Mouse (Mus musculus) forebrain, embryonic 11.5 days (tissue): ENCODE measurements around the gene Sdk1. TPM values are rescaled to one million over a fixed set of nuclear protein-coding genes. Genes with fewer than 3 reads are reported as not detected.

Experiments
- ATAC-seq: fragments of 200-750 bp; cut with Nextera tagmentation; replicated peaks from 2 replicates; pipeline ENCODE4 v1.8.0; 2017; ENCODE audit warnings: moderate TSS enrichment; ENCODE audit not compliant: low FRiP score
- DNase-seq: peaks from one replicate; pipeline ENCODE4 v3.0.0-alpha.2; 2017; ENCODE audit warnings: low spot score
- H3K27ac ChIP-seq: fragments of 300-500 bp; sonication (generic); 2 replicates; pipeline ENCODE4 v1.5.1; 2014; ENCODE audit warnings: low read depth, low read length
- H3K27me3 ChIP-seq: fragments of 300-500 bp; sonication (generic); 2 replicates; pipeline ENCODE4 v1.6.1; 2014; ENCODE audit warnings: mild to moderate bottlenecking, low read length, mixed read lengths; ENCODE audit not compliant: control insufficient read depth, insufficient read depth
- H3K36me3 ChIP-seq: fragments of 300-500 bp; sonication (generic); 2 replicates; pipeline ENCODE4 v1.6.1; 2014; ENCODE audit warnings: mild to moderate bottlenecking, low read length, moderate library complexity, mixed read lengths; ENCODE audit not compliant: control insufficient read depth, insufficient read depth
- H3K4me1 ChIP-seq: fragments of 300-500 bp; sonication (generic); replicated peaks from 2 replicates; pipeline ENCODE4 v1.6.1; 2014; ENCODE audit warnings: low read length, mixed read lengths; ENCODE audit not compliant: control insufficient read depth, insufficient read depth
- H3K4me2 ChIP-seq: fragments of 300-500 bp; sonication (generic); 2 replicates; pipeline ENCODE4 v1.6.1; 2014; ENCODE audit warnings: low read depth, mild to moderate bottlenecking, low read length, moderate library complexity, mixed read lengths; ENCODE audit not compliant: severe bottlenecking
- H3K4me3 ChIP-seq: fragments of 300-500 bp; sonication (generic); 2 replicates; pipeline ENCODE4 v1.5.1; 2014; ENCODE audit warnings: low read depth, low read length
- H3K9ac ChIP-seq: fragments of 300-500 bp; sonication (generic); 2 replicates; pipeline ENCODE4 v1.6.1; 2014; ENCODE audit warnings: low read length
- H3K9me3 ChIP-seq: fragments of 300-500 bp; sonication (generic); 2 replicates; pipeline ENCODE4 v1.6.1; 2016; ENCODE audit warnings: low read length, mixed read lengths; ENCODE audit not compliant: control insufficient read depth
- WGBS: fragments of 180-500 bp; shearing (Covaris S2); extraction: QIAGEN DNeasy Blood & Tissue Kit; methylation state at CpG from one replicate; pipeline ENCODE4 v1.1.7; 2014; 5-methylcytosine and 5-hydroxymethylcytosine counted together
- polyA plus RNA-seq: library from polyadenylated mRNA; unstranded; fragments of >200 nt; fragmentation: Nextera tagmentation; extraction: Ambion mirVana; gene quantifications from 2 replicates; pipeline ENCODE4 v1.2.1, GENCODE M21; 2014

The Sdk1 gene
- polyA plus RNA-seq, 1 experiment from 2014 or later: 0.64 TPM

DNA sequence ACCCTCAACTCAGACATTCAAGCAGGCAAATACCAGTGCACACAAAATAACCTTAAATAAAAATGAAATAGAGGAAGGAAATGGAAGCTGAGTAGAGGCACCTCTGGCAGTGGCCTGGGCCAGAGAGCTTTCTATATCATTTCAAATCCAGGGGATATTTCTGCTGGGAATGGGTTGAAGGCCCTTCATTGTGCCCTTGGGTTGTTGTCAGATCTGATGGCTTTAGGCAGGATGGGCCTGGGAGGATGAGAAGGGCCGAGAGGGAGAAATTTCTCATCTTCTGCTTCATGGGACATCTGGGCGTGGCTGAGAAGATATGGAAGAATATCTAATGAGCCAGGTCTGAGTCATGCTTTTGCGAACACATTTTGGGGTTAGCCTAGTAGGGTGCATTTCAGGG is 186.8 kb downstream of the Sdk1 start:
- Histone ChIP-seq H3K4me2 (no peak overlapping the region), H3K36me3 (no peaks in the 10 kb centered on the region), H3K4me3 (no peak overlapping the region), H3K9me3 (no peaks in the 10 kb centered on the region), H3K9ac (no peak overlapping the region), H3K4me1 (no peaks in the 10 kb centered on the region), H3K27ac (no peak overlapping the region), H3K27me3 (no peaks in the 10 kb centered on the region)
- 79% methylated on average over 3 of the region's 3 CpGs for WGBS
- ATAC-seq: no peak
- DNase-seq: no peak

- no peaks in the 10 kb centered on the region for H3K27me3 ChIP-seq
- H3K9ac ChIP-seq: no peak overlapping the region
- no peak for ATAC-seq
- no peaks in the 10 kb centered on the region for H3K9me3 ChIP-seq
- no peak overlapping the region for H3K4me3 ChIP-seq
- no peaks in the 10 kb centered on the region for H3K4me1 ChIP-seq
- H3K27ac ChIP-seq: no peak overlapping the region
- H3K36me3 ChIP-seq: no peaks in the 10 kb centered on the region
- WGBS: 66% methylated on average over 2 of the region's 2 CpGs
- H3K4me2 ChIP-seq: no peak overlapping the region
- no peak for DNase-seq
Measured at GRCm38 (mm10) chr5:141433286-141433685, 192.0 kb downstream of the Sdk1 start.

DNA sequence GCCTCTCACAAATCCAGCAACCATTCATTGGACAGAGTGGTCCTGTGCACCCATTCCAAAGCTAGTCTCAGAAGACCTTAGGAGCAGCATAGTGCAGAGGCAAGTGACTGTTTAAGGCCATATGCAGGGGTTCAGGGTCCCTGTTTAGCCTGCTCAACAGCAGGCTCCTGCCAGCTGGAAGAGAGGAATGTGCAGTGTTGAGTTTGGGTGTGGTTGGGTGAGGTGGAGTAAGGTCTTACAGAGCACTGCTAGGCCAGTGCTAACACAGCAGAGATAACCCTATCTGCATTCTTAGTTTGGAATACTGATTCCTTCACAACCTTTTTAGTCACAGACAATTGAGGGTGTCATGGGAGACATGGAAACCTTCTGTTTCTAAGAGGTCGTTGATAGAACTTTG is 206.0 kb downstream of the Sdk1 start:
- Histone ChIP-seq H3K4me1 (no peaks in the 10 kb centered on the region), H3K27me3 (no peaks in the 10 kb centered on the region), H3K27ac (no peak overlapping the region), H3K9ac (no peak overlapping the region), H3K9me3 (no peaks in the 10 kb centered on the region), H3K4me3 (no peak overlapping the region), H3K4me2 (no peak overlapping the region), H3K36me3 (no peaks in the 10 kb centered on the region)
- ATAC-seq (no peak), DNase-seq (no peak)
- WGBS: 91% methylated on average over 1 of the region's 1 CpGs

- no peaks in the 10 kb centered on the region for H3K4me1 ChIP-seq
- ATAC-seq (no peak), DNase-seq (no peak)
- 87% methylated on average over 2 of the region's 2 CpGs for WGBS
- no peak overlapping the region for H3K9ac ChIP-seq
- H3K27me3 ChIP-seq: no peaks in the 10 kb centered on the region
- H3K27ac ChIP-seq: no peak overlapping the region
- H3K4me2 ChIP-seq: no peak overlapping the region
- no peaks in the 10 kb centered on the region for H3K9me3 ChIP-seq
- H3K4me3 ChIP-seq: no peak overlapping the region
- no peaks in the 10 kb centered on the region for H3K36me3 ChIP-seq
Measured at GRCm38 (mm10) chr5:141463417-141463816, 222.1 kb downstream of the Sdk1 start.

- H3K9me3 ChIP-seq: no peaks in the 10 kb centered on the region
- DNase-seq (no peak), ATAC-seq (no peak)
- 45% methylated on average over 5 of the region's 5 CpGs for WGBS
- no peak overlapping the region for H3K9ac ChIP-seq
- no peak overlapping the region for H3K27ac ChIP-seq
- no peaks in the 10 kb centered on the region for H3K27me3 ChIP-seq
- no peaks in the 10 kb centered on the region for H3K36me3 ChIP-seq
- H3K4me3 ChIP-seq: no peak overlapping the region
- H3K4me1 ChIP-seq: no peaks in the 10 kb centered on the region
- H3K4me2 ChIP-seq: no peak overlapping the region
Measured at GRCm38 (mm10) chr5:141468821-141469220, 227.5 kb downstream of the Sdk1 start.

DNA sequence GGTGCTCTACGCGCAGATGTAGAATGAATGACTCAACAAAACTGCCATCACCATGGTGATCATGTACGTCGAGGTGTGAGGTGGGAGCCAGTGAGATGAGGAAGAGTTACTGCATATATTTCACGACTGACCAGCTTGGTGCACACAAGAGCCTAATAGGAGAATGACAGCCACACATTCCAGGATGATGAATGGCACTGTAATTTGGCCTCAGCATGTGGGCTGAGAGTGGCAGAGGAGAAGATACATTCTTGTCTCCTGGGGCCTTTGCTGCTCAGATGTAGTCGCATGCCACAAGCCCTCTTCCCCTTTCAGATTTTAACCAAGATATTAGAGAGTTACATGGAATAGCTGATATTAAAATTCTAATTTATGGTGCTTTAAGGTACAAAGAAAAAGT is 264.0 kb downstream of the Sdk1 start:
- no peak overlapping the region for H3K27ac ChIP-seq
- H3K9ac ChIP-seq: no peak overlapping the region
- DNase-seq (no peak), ATAC-seq (no peak)
- no peaks in the 10 kb centered on the region for H3K36me3 ChIP-seq
- H3K27me3 ChIP-seq: no peaks in the 10 kb centered on the region
- H3K4me1 ChIP-seq: no peaks in the 10 kb centered on the region
- no peak overlapping the region for H3K4me3 ChIP-seq
- H3K4me2 ChIP-seq: no peak overlapping the region
- H3K9me3 ChIP-seq: no peaks in the 10 kb centered on the region
- 82% methylated on average over 6 of the region's 6 CpGs for WGBS

DNA sequence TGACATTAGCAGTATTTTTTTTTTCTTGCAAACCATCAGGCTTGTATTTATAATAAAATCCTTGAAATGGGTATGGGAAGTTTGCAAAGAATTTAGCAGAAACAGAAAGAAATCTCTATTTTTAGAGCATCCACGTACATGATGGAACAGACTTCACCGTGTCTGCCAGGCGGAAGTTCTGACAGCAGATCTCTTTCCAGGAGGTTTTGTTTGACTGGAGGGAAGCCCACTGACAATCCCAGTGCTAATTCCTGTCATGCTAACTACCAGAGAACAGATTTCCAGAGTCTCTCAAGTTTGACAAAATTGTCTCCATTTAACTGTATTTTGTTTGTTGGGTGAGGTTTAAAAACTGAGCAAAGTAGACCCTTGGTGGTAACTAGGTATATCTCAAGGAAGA is 265.1 kb downstream of the Sdk1 start:
- ATAC-seq (no peak), DNase-seq (no peak)
- Histone ChIP-seq H3K9ac (no peak overlapping the region), H3K9me3 (no peaks in the 10 kb centered on the region), H3K4me2 (no peak overlapping the region), H3K4me1 (no peaks in the 10 kb centered on the region), H3K27me3 (no peaks in the 10 kb centered on the region), H3K27ac (no peak overlapping the region), H3K4me3 (no peak overlapping the region), H3K36me3 (no peaks in the 10 kb centered on the region)
- 95% methylated on average over 3 of the region's 3 CpGs for WGBS

DNA sequence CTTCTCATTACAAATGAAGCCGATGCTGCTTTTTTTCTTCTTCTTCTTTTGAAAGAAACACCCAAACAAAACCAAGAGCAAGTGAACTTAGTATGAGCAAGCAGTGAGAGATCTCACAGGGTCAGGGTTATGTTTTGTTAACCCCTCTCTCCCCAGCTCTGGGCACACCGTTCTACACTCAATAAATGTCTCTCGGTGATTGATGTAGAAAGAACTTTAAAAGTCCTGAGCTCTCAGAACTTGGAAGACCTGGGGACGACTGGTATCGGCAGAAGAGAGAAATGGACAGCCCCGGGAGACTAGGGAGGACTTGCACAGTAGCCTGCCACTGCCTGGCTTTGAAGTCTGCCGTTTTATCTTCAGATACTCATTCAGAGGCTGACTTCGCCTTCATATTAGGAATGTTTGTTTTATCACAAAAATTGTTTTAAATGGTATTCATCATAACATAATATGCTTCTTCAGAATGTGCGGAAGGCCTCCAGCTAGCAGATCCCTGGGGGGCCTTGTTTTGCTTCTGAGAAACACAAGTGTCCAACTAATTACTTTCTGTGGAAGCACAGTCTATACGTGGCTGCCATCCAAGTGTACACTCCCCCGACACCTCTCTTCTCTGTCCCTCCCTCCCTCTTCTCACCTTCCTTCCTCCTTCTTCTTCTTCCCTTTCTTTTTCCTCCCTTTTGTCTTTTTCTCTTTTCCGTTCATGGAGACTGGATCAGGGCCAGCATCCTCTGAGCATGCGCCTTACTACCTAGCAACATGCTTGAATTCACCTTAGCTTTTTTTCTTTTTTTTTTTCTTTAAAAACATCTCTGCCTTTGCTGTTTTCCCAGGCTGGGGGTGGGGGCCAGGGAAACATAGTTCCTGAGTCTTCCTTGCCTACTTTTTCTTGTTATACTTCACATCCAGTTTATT is 283.8 kb downstream of the Sdk1 start:
- 62% methylated on average over 13 of the region's 13 CpGs for WGBS
- no peaks in the 10 kb centered on the region for H3K27me3 ChIP-seq
- no peaks in the 10 kb centered on the region for H3K36me3 ChIP-seq
- no peak overlapping the region for H3K4me3 ChIP-seq
- H3K27ac ChIP-seq: no peak overlapping the region
- H3K9me3 ChIP-seq: no peaks in the 10 kb centered on the region
- H3K4me2 ChIP-seq: no peak overlapping the region
- DNase-seq: no peak
- no peaks in the 10 kb centered on the region for H3K4me1 ChIP-seq
- ATAC-seq: no peak
- no peak overlapping the region for H3K9ac ChIP-seq

DNA sequence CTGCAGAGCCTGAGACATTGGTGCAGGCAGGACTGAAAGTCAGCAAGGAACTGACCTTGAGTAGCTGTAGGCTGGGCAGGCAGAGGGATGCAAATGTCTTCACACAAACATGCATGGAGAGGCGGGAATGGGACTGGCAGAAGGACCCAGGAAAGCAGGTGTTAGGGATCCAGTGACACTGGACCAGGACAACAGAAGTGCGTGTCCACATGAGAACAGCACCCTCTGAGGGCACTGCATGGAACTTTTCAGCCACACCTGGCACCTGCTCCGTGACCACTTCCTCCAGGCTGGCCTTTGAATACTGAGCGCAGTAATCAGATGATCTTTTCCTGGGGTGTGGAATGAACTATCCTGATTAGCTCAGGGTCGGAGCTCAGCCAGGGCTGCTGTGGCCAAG is 298.9 kb downstream of the Sdk1 start:
- no peak overlapping the region for H3K4me3 ChIP-seq
- ATAC-seq: no peak
- no peaks in the 10 kb centered on the region for H3K9me3 ChIP-seq
- H3K4me1 ChIP-seq: no peaks in the 10 kb centered on the region; the same call in 1 of the 2 replicates
- no peak for DNase-seq
- no peak overlapping the region for H3K27ac ChIP-seq
- no peaks in the 10 kb centered on the region for H3K36me3 ChIP-seq
- no peaks in the 10 kb centered on the region for H3K27me3 ChIP-seq
- H3K9ac ChIP-seq: no peak overlapping the region
- H3K4me2 ChIP-seq: no peak overlapping the region
- WGBS: 50% methylated on average over 5 of the region's 5 CpGs
